Mouse (Mus musculus): ENCODE results near the gene Rbsn.

Gene Rbsn

GRCm38 (mm10) chr6:92176450-92176849, 38.3 kb downstream of the Rbsn start:
- DNase-seq (ENCODE audit: low read depth, low spot score) = no peak

GRCm38 (mm10) chr6:92162724-92163123, 52.0 kb downstream of the Rbsn start:
- DNase-seq (ENCODE audit: low read depth, low spot score) = no peak

- no peak for DNase-seq (ENCODE audit: low read depth, low spot score)
Observed at GRCm38 (mm10) chr6:92158801-92159200, 55.9 kb downstream of the Rbsn start.

- no peak for DNase-seq (ENCODE audit: low read depth, low spot score)
Observed at GRCm38 (mm10) chr6:92153774-92154173, 61.0 kb downstream of the Rbsn start.

GRCm38 (mm10) chr6:92145881-92146280, 68.8 kb downstream of the Rbsn start:
- no peak for DNase-seq (ENCODE audit: low read depth, low spot score)
